In the genomic region with DNA sequence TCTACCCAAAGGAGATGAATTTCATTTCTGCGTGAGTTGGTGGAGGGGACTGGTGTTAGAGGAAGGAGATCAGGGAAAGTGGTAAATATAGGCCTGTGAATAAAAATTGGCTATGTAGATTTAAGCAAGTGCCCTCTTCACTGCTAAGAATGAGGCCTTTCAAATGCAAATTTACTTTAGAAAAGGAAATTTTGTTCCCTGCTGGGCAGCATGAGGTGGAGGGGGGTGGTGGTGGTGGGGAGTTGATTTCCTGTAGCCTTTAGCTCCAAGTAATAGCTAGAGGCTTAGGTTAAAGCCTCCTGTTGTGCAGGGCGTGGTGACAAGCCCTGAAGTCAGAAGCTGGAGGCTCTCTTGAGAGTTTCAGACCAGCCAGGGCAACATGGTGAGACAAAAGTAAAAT, we compare ENCODE assay signal across 19 mouse cellular contexts. TPM values are rescaled to one million over a fixed set of nuclear protein-coding genes. Genes with fewer than 3 reads are reported as not detected.
DNase-seq lines count a peak whose midpoint lies in the region; ATAC-seq and TF ChIP-seq lines count a peak whose summit lies in the region.
"Had no signal": no experiment of that assay in that cellular context is flagged by ENCODE, and none has a peak within 500 bp of the region (broad histone marks: within the 10 kb centered on the region; RNA-seq: fewer than 3 reads in every experiment).

No protein-coding gene starts in this region.

- 12% methylated on average over 2 of the region's 2 CpGs for WGBS in hindbrain, embryonic 14.5 days
- 8% methylated on average over 2 of the region's 2 CpGs for WGBS in midbrain, postnatal 0 days

- H3K4me3 ChIP-seq in hindbrain, embryonic 14.5 days (replicated peaks; ENCODE audit: low read length): no peak overlapping the region
- no peak overlapping the region for H3K4me3 ChIP-seq in midbrain, postnatal 0 days (ENCODE audit: low read depth, low read length)
- H3K4me3 ChIP-seq: embryonic facial prominence, embryonic 15.5 days; heart, embryonic 15.5 days; lung, embryonic 15.5 days had no signal

- no peaks in the 10 kb centered on the region for H3K9me3 ChIP-seq in hindbrain, embryonic 14.5 days (ENCODE audit: control insufficient read depth, low read length)
- no peaks in the 10 kb centered on the region for H3K9me3 ChIP-seq in midbrain, postnatal 0 days (ENCODE audit: low read length)
- H3K9me3 ChIP-seq: embryonic facial prominence, embryonic 15.5 days; heart, embryonic 15.5 days; lung, embryonic 15.5 days had no signal

- H3K4me2 ChIP-seq in hindbrain, embryonic 14.5 days (replicated peaks): no peak overlapping the region
- no peak overlapping the region for H3K4me2 ChIP-seq in midbrain, postnatal 0 days (ENCODE audit: low read depth, low read length, poor library complexity, severe bottlenecking)
- H3K4me2 ChIP-seq: embryonic facial prominence, embryonic 15.5 days; heart, embryonic 15.5 days; lung, embryonic 15.5 days had no signal

- H3K27ac ChIP-seq in hindbrain, embryonic 14.5 days: peak overlapping the region; percentile 38; the same call in 1 of the 2 replicates
- H3K27ac ChIP-seq in midbrain, postnatal 0 days (ENCODE audit: low read depth, low read length): 0 out of 2 replicates have a peak overlapping the region, but pooled peaks have one; percentile 26
- H3K27ac ChIP-seq: embryonic facial prominence, embryonic 15.5 days; heart, embryonic 15.5 days; lung, embryonic 15.5 days had no signal

- peak overlapping the region; percentile 22 for H3K9ac ChIP-seq in hindbrain, embryonic 14.5 days
- no peak overlapping the region for H3K9ac ChIP-seq in midbrain, postnatal 0 days (replicated peaks; ENCODE audit: low read length, poor library complexity, severe bottlenecking)
- H3K9ac ChIP-seq: embryonic facial prominence, embryonic 15.5 days; heart, embryonic 15.5 days; lung, embryonic 15.5 days had no signal

- H3K36me3 ChIP-seq in hindbrain, embryonic 14.5 days (replicated peaks; ENCODE audit: control insufficient read depth, insufficient read depth): peaks cover 28% of the 10 kb centered on the region
- peaks cover 16% of the 10 kb centered on the region for H3K36me3 ChIP-seq in midbrain, postnatal 0 days (ENCODE audit: insufficient read depth, low read length)
- H3K36me3 ChIP-seq: heart, embryonic 15.5 days had no signal

- no peak for ATAC-seq in hindbrain, embryonic 14.5 days (ENCODE audit: low FRiP score)
- no peak for ATAC-seq in midbrain, postnatal 0 days (ENCODE audit: low FRiP score)

- no peak for TF ChIP-seq CTCF in midbrain, postnatal 0 days (IDR thresholded peaks at IDR 0.05)

- no peaks in the 10 kb centered on the region for H3K27me3 ChIP-seq in hindbrain, embryonic 14.5 days (ENCODE audit: control insufficient read depth, insufficient read depth, low read length)
- H3K27me3 ChIP-seq in midbrain, postnatal 0 days (ENCODE audit: insufficient read depth, low read length): no peaks in the 10 kb centered on the region
- H3K27me3 ChIP-seq: embryonic facial prominence, embryonic 15.5 days; heart, embryonic 15.5 days; lung, embryonic 15.5 days had no signal

- peak; percentile 7 to 17 for DNase-seq in layer of hippocampus, postnatal 14 days (ENCODE audit: low spot score in 2 of 2)
- DNase-seq in layer of hippocampus, postnatal 36 days: no peak
- DNase-seq in embryo, embryonic 11 days: peak; percentile 32
- DNase-seq in hindbrain, embryonic 14.5 days (ENCODE audit: low spot score): no peak
- no peak for DNase-seq in midbrain, postnatal 0 days (ENCODE audit: low spot score)
- DNase-seq in cerebellum, adult 11 months: no peak
- DNase-seq in Muller cell, postnatal 12 days (ENCODE audit: inconsistent ontology term): no peak
- no peak for DNase-seq in kidney, adult 18-20 months
- DNase-seq: cerebellum, adult 2 months; kidney, adult 11 months; liver had no signal

- H3K4me1 ChIP-seq in hindbrain, embryonic 14.5 days (replicated peaks; ENCODE audit: control insufficient read depth, insufficient read depth, low read length): peaks cover 12% of the 10 kb centered on the region
- peaks cover 5% of the 10 kb centered on the region; the same call in 1 of the 2 replicates for H3K4me1 ChIP-seq in midbrain, postnatal 0 days (ENCODE audit: insufficient read depth, low read length)
- H3K4me1 ChIP-seq: embryonic facial prominence, embryonic 15.5 days; heart, embryonic 15.5 days; lung, embryonic 15.5 days had no signal

RNA-seq across cellular contexts. Expression of a gene that starts 9.3 kb away (rescaled TPM):
- total RNA-seq in layer of hippocampus, postnatal 14 days (2021): under 1 TPM in 1 of 2 experiments, not detected in 1; 0.12 TPM
- total RNA-seq in layer of hippocampus, postnatal 36 days (2021): not detected
- not detected in 2 replicates for polyA plus RNA-seq in hindbrain, embryonic 14.5 days (2014; fragmentation: Nextera tagmentation; extraction: Ambion mirVana)
- not detected in 2 replicates for total RNA-seq in midbrain, postnatal 0 days (2014; rRNA removed)
- not detected in 2 replicates for polyA plus RNA-seq in midbrain, postnatal 0 days (2015; fragmentation: Nextera tagmentation; extraction: Ambion mirVana)
- total RNA-seq: gastrocnemius, adult 18-20 months had no signal
- polyA plus RNA-seq: cerebellum, adult 2 months; heart, embryonic 15.5 days; lung, embryonic 15.5 days; small intestine, adult 2 months; testis, adult 2 months had no signal

RNA-seq across cellular contexts. Expression of a gene that starts 19.1 kb away (rescaled TPM):
- total RNA-seq in layer of hippocampus, postnatal 14 days (2021): not detected
- total RNA-seq in layer of hippocampus, postnatal 36 days (2021): not detected
- not detected in 2 replicates for polyA plus RNA-seq in hindbrain, embryonic 14.5 days (2014; fragmentation: Nextera tagmentation; extraction: Ambion mirVana)
- total RNA-seq in midbrain, postnatal 0 days (2014; rRNA removed): not detected in 2 replicates
- not detected in 2 replicates for polyA plus RNA-seq in midbrain, postnatal 0 days (2015; fragmentation: Nextera tagmentation; extraction: Ambion mirVana)
- total RNA-seq: adrenal gland, postnatal 4 days; gastrocnemius, adult 18-20 months; layer of hippocampus, postnatal 25 days had no signal
- polyA plus RNA-seq: cerebellum, adult 2 months; embryonic facial prominence, embryonic 15.5 days; heart, embryonic 15.5 days; lung, embryonic 15.5 days; small intestine, adult 2 months had no signal

RNA-seq across cellular contexts. Expression of a gene that starts 33.2 kb away (rescaled TPM):
- total RNA-seq in layer of hippocampus, postnatal 14 days (2021): 100 to 1,000 TPM; 609 to 643 TPM
- 100 to 1,000 TPM; 688 to 703 TPM for total RNA-seq in layer of hippocampus, postnatal 36 days (2021)
- polyA plus RNA-seq in hindbrain, embryonic 14.5 days (2014; fragmentation: Nextera tagmentation; extraction: Ambion mirVana): 114 and 117 TPM in 2 replicates
- 633 and 639 TPM in 2 replicates for total RNA-seq in midbrain, postnatal 0 days (2014; rRNA removed)
- polyA plus RNA-seq in midbrain, postnatal 0 days (2015; fragmentation: Nextera tagmentation; extraction: Ambion mirVana): 111 and 116 TPM in 2 replicates

RNA-seq across cellular contexts. Expression of a gene that starts 40.9 kb away (rescaled TPM):
- not detected for total RNA-seq in layer of hippocampus, postnatal 14 days (2021)
- total RNA-seq in layer of hippocampus, postnatal 36 days (2021): not detected
- not detected in 2 replicates for polyA plus RNA-seq in hindbrain, embryonic 14.5 days (2014; fragmentation: Nextera tagmentation; extraction: Ambion mirVana)
- total RNA-seq in midbrain, postnatal 0 days (2014; rRNA removed): not detected in 2 replicates
- not detected in 2 replicates for polyA plus RNA-seq in midbrain, postnatal 0 days (2015; fragmentation: Nextera tagmentation; extraction: Ambion mirVana)
- total RNA-seq: adrenal gland, postnatal 4 days; gastrocnemius, adult 18-20 months; layer of hippocampus, postnatal 25 days had no signal
- polyA plus RNA-seq: cerebellum, adult 2 months; embryonic facial prominence, embryonic 15.5 days; heart, embryonic 15.5 days; lung, embryonic 15.5 days; small intestine, adult 2 months; testis, adult 2 months had no signal

RNA-seq across cellular contexts. Expression of a gene that starts 55.8 kb away (rescaled TPM):
- 10 to 100 TPM; 56.9 to 66.4 TPM for total RNA-seq in layer of hippocampus, postnatal 14 days (2021)
- total RNA-seq in layer of hippocampus, postnatal 36 days (2021): 10 to 100 TPM; 67.6 to 72.6 TPM
- polyA plus RNA-seq in hindbrain, embryonic 14.5 days (2014; fragmentation: Nextera tagmentation; extraction: Ambion mirVana): 2.2 and 3.1 TPM in 2 replicates
- not detected in 2 replicates for total RNA-seq in midbrain, postnatal 0 days (2014; rRNA removed)
- 0.95 and 1.1 TPM in 2 replicates for polyA plus RNA-seq in midbrain, postnatal 0 days (2015; fragmentation: Nextera tagmentation; extraction: Ambion mirVana)
- total RNA-seq: adrenal gland, postnatal 4 days; gastrocnemius, adult 18-20 months had no signal
- polyA plus RNA-seq: embryonic facial prominence, embryonic 15.5 days; heart, embryonic 15.5 days; small intestine, adult 2 months had no signal

Comparison
In these comparisons a context has a peak if more than half of its experiments do, and no peak if none do; other contexts are left out.
1. DNase-seq: peak in layer of hippocampus, postnatal 14 days (2 of 2) and embryo, embryonic 11 days (single experiment); none in layer of hippocampus, postnatal 36 days (0 of 2), hindbrain, embryonic 14.5 days (single experiment), midbrain, postnatal 0 days (single experiment), cerebellum, adult 11 months (single experiment), Muller cell, postnatal 12 days (single experiment) and kidney, adult 18-20 months (single experiment).